Mouse (Mus musculus): ENCODE measurements around the gene Ndufv3.

DNA sequence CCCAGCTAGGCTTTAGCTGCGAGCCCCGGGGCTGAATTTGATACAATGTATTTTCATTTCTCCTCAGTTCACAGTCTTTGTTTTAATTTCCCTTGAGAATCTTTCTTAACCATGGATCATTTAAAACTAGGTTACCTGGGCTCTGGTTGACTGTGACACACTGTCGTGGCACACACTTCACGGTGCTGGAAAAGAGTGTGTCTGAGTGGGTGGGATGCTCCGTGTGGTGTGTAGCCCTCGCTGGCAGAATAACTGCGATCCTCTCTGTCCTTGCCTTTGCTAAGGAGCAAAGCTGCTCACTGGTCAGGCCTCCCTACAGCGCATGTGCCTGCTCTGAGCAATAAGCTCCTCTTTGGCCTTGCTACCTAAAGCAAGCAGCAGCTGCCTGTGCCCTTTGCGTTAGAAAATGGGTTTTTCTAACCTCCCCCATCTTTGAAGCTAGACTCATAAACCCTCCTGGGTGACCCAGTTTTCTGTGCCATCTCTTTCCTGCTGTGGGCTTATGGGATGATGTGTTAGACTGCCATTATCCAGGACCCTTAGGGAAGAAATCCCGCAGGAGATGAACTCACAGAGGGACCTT, 33.2 kb upstream of the Ndufv3 start:
- TF ChIP-seq TCF12 (IDR thresholded peaks at IDR 0.05; ENCODE audit: insufficient read depth, poor library complexity, severe bottlenecking): no peak
- TF ChIP-seq MAX (IDR thresholded peaks at IDR 0.05; ENCODE audit: low read depth): no peak
- TF ChIP-seq POLR2A (IDR thresholded peaks at IDR 0.05; ENCODE audit: insufficient read length, low read depth): no peak
- TF ChIP-seq USF1 (IDR thresholded peaks at IDR 0.05; ENCODE audit: low read depth): no peak
- TF ChIP-seq MYOG (IDR thresholded peaks at IDR 0.05; ENCODE audit: control insufficient read depth in 1 of 3, insufficient read depth in 1 of 3, insufficient read length in 2 of 3, low read depth in 2 of 3): no peak
- TF ChIP-seq CEBPB (IDR thresholded peaks at IDR 0.05; ENCODE audit: insufficient read depth, poor library complexity, severe bottlenecking): no peak
- TF ChIP-seq MYOD1 (IDR thresholded peaks at IDR 0.05; ENCODE audit: control insufficient read depth in 1 of 3, insufficient read length in 2 of 3, low read depth in 2 of 3): no peak
